Mouse (Mus musculus): ENCODE results near the gene Eif4b. TPM values are rescaled to one million over a fixed set of nuclear protein-coding genes. Genes with fewer than 3 reads are reported as not detected.

Eif4b gene
- polyA plus RNA-seq, 1 experiment from 2014 or later: 140 TPM

- Histone ChIP-seq H3K9me3 (ENCODE audit: low read length) (no peaks in the 10 kb centered on the region), H3K36me3 (ENCODE audit: insufficient read depth, low read length) (peaks cover 75% of the 10 kb centered on the region), H3K4me1 (ENCODE audit: insufficient read depth, low read length) (peaks cover 14% of the 10 kb centered on the region), H3K4me3 (ENCODE audit: low read length) (no peak overlapping the region), H3K9ac (replicated peaks; ENCODE audit: low read length) (no peak overlapping the region), H3K27me3 (ENCODE audit: insufficient read depth, low read length) (no peaks in the 10 kb centered on the region), H3K27ac (ENCODE audit: low read length) (no peak overlapping the region), H3K4me2 (replicated peaks; ENCODE audit: low read depth, low read length) (no peak overlapping the region)
- ATAC-seq (ENCODE audit: low FRiP score, low TSS enrichment): no peak
- WGBS: 85% methylated on average over 7 of the region's 7 CpGs
Measured at GRCm38 (mm10) chr15:102114651-102115260, 41.2 kb downstream of the Eif4b start.

GRCm38 (mm10) chr15:102115731-102116231 lies 42.2 kb downstream of the Eif4b start:
- H3K27me3 ChIP-seq (ENCODE audit: insufficient read depth, low read length): no peaks in the 10 kb centered on the region
- no peak for ATAC-seq (ENCODE audit: low FRiP score, low TSS enrichment)
- WGBS: 78% methylated on average over 9 of the region's 9 CpGs
- peaks cover 6% of the 10 kb centered on the region for H3K4me1 ChIP-seq (ENCODE audit: insufficient read depth, low read length)
- no peak overlapping the region for H3K9ac ChIP-seq (replicated peaks; ENCODE audit: low read length)
- peaks cover 66% of the 10 kb centered on the region for H3K36me3 ChIP-seq (ENCODE audit: insufficient read depth, low read length)
- no peaks in the 10 kb centered on the region for H3K9me3 ChIP-seq (ENCODE audit: low read length)
- H3K27ac ChIP-seq (ENCODE audit: low read length): no peak overlapping the region
- no peak overlapping the region for H3K4me3 ChIP-seq (ENCODE audit: low read length)
- no peak overlapping the region for H3K4me2 ChIP-seq (replicated peaks; ENCODE audit: low read depth, low read length)

- no peak for ATAC-seq (ENCODE audit: low FRiP score, low TSS enrichment)
- H3K4me1 ChIP-seq (ENCODE audit: insufficient read depth, low read length): no peaks in the 10 kb centered on the region
- H3K9me3 ChIP-seq (ENCODE audit: low read length): no peaks in the 10 kb centered on the region
- no peak overlapping the region for H3K9ac ChIP-seq (replicated peaks; ENCODE audit: low read length)
- no peaks in the 10 kb centered on the region for H3K27me3 ChIP-seq (ENCODE audit: insufficient read depth, low read length)
- H3K27ac ChIP-seq (ENCODE audit: low read length): 0 out of 2 replicates have a peak overlapping the region, but pooled peaks have one; percentile 11
- 71% methylated on average over 11 of the region's 11 CpGs for WGBS
- H3K36me3 ChIP-seq (ENCODE audit: insufficient read depth, low read length): peaks cover 57% of the 10 kb centered on the region
- no peak overlapping the region for H3K4me2 ChIP-seq (replicated peaks; ENCODE audit: low read depth, low read length)
- no peak overlapping the region for H3K4me3 ChIP-seq (ENCODE audit: low read length)
Measured at GRCm38 (mm10) chr15:102116753-102117415, 43.3 kb downstream of the Eif4b start.

GRCm38 (mm10) chr15:102117461-102118443 lies 44.2 kb downstream of the Eif4b start:
- no peaks in the 10 kb centered on the region for H3K4me1 ChIP-seq (ENCODE audit: insufficient read depth, low read length)
- ATAC-seq (ENCODE audit: low FRiP score, low TSS enrichment): peak; percentile 49
- peaks cover 60% of the 10 kb centered on the region for H3K36me3 ChIP-seq (ENCODE audit: insufficient read depth, low read length)
- 54% methylated on average over 19 of the region's 19 CpGs for WGBS
- no peaks in the 10 kb centered on the region for H3K27me3 ChIP-seq (ENCODE audit: insufficient read depth, low read length)
- no peak overlapping the region for H3K27ac ChIP-seq (ENCODE audit: low read length)
- H3K9ac ChIP-seq (replicated peaks; ENCODE audit: low read length): no peak overlapping the region
- H3K4me3 ChIP-seq (ENCODE audit: low read length): no peak overlapping the region
- H3K4me2 ChIP-seq (replicated peaks; ENCODE audit: low read depth, low read length): no peak overlapping the region
- H3K9me3 ChIP-seq (ENCODE audit: low read length): no peaks in the 10 kb centered on the region

GRCm38 (mm10) chr15:102118591-102118990 lies 45.0 kb downstream of the Eif4b start:
- Histone ChIP-seq H3K4me1 (ENCODE audit: insufficient read depth, low read length) (no peaks in the 10 kb centered on the region), H3K9me3 (ENCODE audit: low read length) (no peaks in the 10 kb centered on the region), H3K27ac (ENCODE audit: low read length) (no peak overlapping the region), H3K4me3 (ENCODE audit: low read length) (no peak overlapping the region), H3K4me2 (replicated peaks; ENCODE audit: low read depth, low read length) (no peak overlapping the region), H3K27me3 (ENCODE audit: insufficient read depth, low read length) (no peaks in the 10 kb centered on the region), H3K9ac (replicated peaks; ENCODE audit: low read length) (peak overlapping the region; percentile 22; the same call in 1 of the 2 replicates), H3K36me3 (ENCODE audit: insufficient read depth, low read length) (peaks cover 56% of the 10 kb centered on the region)
- WGBS: 86% methylated on average over 4 of the region's 4 CpGs
- no peak for ATAC-seq (ENCODE audit: low FRiP score, low TSS enrichment)

- Histone ChIP-seq H3K36me3 (ENCODE audit: insufficient read depth, low read length) (peaks cover 49% of the 10 kb centered on the region), H3K4me2 (replicated peaks; ENCODE audit: low read depth, low read length) (no peak overlapping the region), H3K27me3 (ENCODE audit: insufficient read depth, low read length) (no peaks in the 10 kb centered on the region), H3K9ac (replicated peaks; ENCODE audit: low read length) (no peak overlapping the region), H3K9me3 (ENCODE audit: low read length) (no peaks in the 10 kb centered on the region), H3K4me3 (ENCODE audit: low read length) (no peak overlapping the region), H3K4me1 (ENCODE audit: insufficient read depth, low read length) (no peaks in the 10 kb centered on the region), H3K27ac (ENCODE audit: low read length) (no peak overlapping the region)
- ATAC-seq (ENCODE audit: low FRiP score, low TSS enrichment): no peak
- WGBS: 82% methylated on average over 8 of the region's 8 CpGs
Measured at GRCm38 (mm10) chr15:102119121-102119830, 45.7 kb downstream of the Eif4b start.

GRCm38 (mm10) chr15:102119831-102120170 lies 46.2 kb downstream of the Eif4b start:
- WGBS: 82% methylated on average over 2 of the region's 2 CpGs
- peaks cover 44% of the 10 kb centered on the region for H3K36me3 ChIP-seq (ENCODE audit: insufficient read depth, low read length)
- ATAC-seq (ENCODE audit: low FRiP score, low TSS enrichment): no peak

GRCm38 (mm10) chr15:102120530-102120929 lies 47.0 kb downstream of the Eif4b start:
- ATAC-seq (ENCODE audit: low FRiP score, low TSS enrichment): no peak
- Histone ChIP-seq H3K27me3 (ENCODE audit: insufficient read depth, low read length) (no peaks in the 10 kb centered on the region), H3K36me3 (ENCODE audit: insufficient read depth, low read length) (peaks cover 43% of the 10 kb centered on the region)

More at GRCm38 (mm10) chr15:102119831-102120170, 46.2 kb downstream of the Eif4b start:
- no peaks in the 10 kb centered on the region for H3K4me1 ChIP-seq (ENCODE audit: insufficient read depth, low read length)
- no peaks in the 10 kb centered on the region for H3K9me3 ChIP-seq (ENCODE audit: low read length)
- no peak overlapping the region for H3K4me3 ChIP-seq (ENCODE audit: low read length)
- H3K27me3 ChIP-seq (ENCODE audit: insufficient read depth, low read length): no peaks in the 10 kb centered on the region
- H3K4me2 ChIP-seq (replicated peaks; ENCODE audit: low read depth, low read length): no peak overlapping the region
- H3K27ac ChIP-seq (ENCODE audit: low read length): no peak overlapping the region
- no peak overlapping the region for H3K9ac ChIP-seq (replicated peaks; ENCODE audit: low read length)

GRCm38 (mm10) chr15:102126303-102126702 lies 52.7 kb downstream of the Eif4b start:
- no peaks in the 10 kb centered on the region for H3K27me3 ChIP-seq (ENCODE audit: insufficient read depth, low read length)
- H3K4me1 ChIP-seq (ENCODE audit: insufficient read depth, low read length): no peaks in the 10 kb centered on the region
- H3K9me3 ChIP-seq (ENCODE audit: low read length): no peaks in the 10 kb centered on the region
- no peak for ATAC-seq (ENCODE audit: low FRiP score, low TSS enrichment)
- H3K27ac ChIP-seq (ENCODE audit: low read length): peak overlapping the region; percentile 49
- 40% methylated on average over 2 of the region's 2 CpGs for WGBS
- H3K9ac ChIP-seq (replicated peaks; ENCODE audit: low read length): no peak overlapping the region
- no peak overlapping the region for H3K4me2 ChIP-seq (replicated peaks; ENCODE audit: low read depth, low read length)
- peaks cover 43% of the 10 kb centered on the region for H3K36me3 ChIP-seq (ENCODE audit: insufficient read depth, low read length)
- no peak overlapping the region for H3K4me3 ChIP-seq (ENCODE audit: low read length)

More at GRCm38 (mm10) chr15:102120530-102120929, 47.0 kb downstream of the Eif4b start:
- Histone ChIP-seq H3K4me2 (replicated peaks; ENCODE audit: low read depth, low read length) (no peak overlapping the region), H3K27ac (ENCODE audit: low read length) (no peak overlapping the region), H3K4me3 (ENCODE audit: low read length) (no peak overlapping the region), H3K9me3 (ENCODE audit: low read length) (no peaks in the 10 kb centered on the region), H3K9ac (replicated peaks; ENCODE audit: low read length) (no peak overlapping the region), H3K4me1 (ENCODE audit: insufficient read depth, low read length) (no peaks in the 10 kb centered on the region)
- WGBS: 88% methylated on average over 5 of the region's 5 CpGs
